Mouse (Mus musculus) olfactory bulb, adult 2 months (tissue): ENCODE results near the gene Lce1a1.

ENCODE experiments used
- CTCF ChIP-seq: fragments of 200-500 bp; IDR thresholded peaks from 2 replicates; pipeline ENCODE4 v1.5.1; 2012; ENCODE audit warnings: low read depth, mild to moderate bottlenecking, low read length, moderate library complexity; ENCODE audit not compliant: insufficient read depth
- POLR2A ChIP-seq: fragments of 200-500 bp; IDR thresholded peaks from 2 replicates; pipeline ENCODE4 v1.6.1; 2012; ENCODE audit warnings: mild to moderate bottlenecking, low read depth, low read length, moderate library complexity; ENCODE audit not compliant: insufficient read depth

GRCm38 (mm10) chr3:92602169-92602568 lies 45.9 kb downstream of the Lce1a1 start:
- TF ChIP-seq POLR2A (no peak), CTCF (no peak)
